Mouse (Mus musculus) kidney, postnatal 0 days (tissue): Measurements from ENCODE around the gene Dr1. TPM values are rescaled to one million over a fixed set of nuclear protein-coding genes. Genes with fewer than 3 reads are reported as not detected.

ENCODE experiments used
- ATAC-seq: fragments of 200-750 bp; cut with Nextera tagmentation; replicated peaks from 2 replicates; pipeline ENCODE4 v1.8.0; 2017; ENCODE audit warnings: low read depth, moderate number of reproducible peaks, moderate TSS enrichment, moderate library complexity; ENCODE audit not compliant: low FRiP score
- DNase-seq: peaks from one replicate; pipeline ENCODE4 v3.0.0-alpha.2; 2016; ENCODE audit warnings: low spot score
- H3K27ac ChIP-seq: fragments of 300-500 bp; sonication (generic); 2 replicates; pipeline ENCODE4 v1.5.1; 2014; ENCODE audit warnings: mild to moderate bottlenecking
- H3K27me3 ChIP-seq: fragments of 300-500 bp; sonication (generic); 2 replicates; pipeline ENCODE4 v1.6.1; 2014; ENCODE audit warnings: low read length, mixed read lengths; ENCODE audit not compliant: insufficient read depth
- H3K36me3 ChIP-seq: fragments of 300-500 bp; sonication (generic); 2 replicates; pipeline ENCODE4 v1.6.1; 2014; ENCODE audit warnings: low read length, mixed read lengths; ENCODE audit not compliant: insufficient read depth
- H3K4me1 ChIP-seq: fragments of 300-500 bp; sonication (generic); replicated peaks from 2 replicates; pipeline ENCODE4 v1.6.1; 2014; ENCODE audit warnings: antibody characterized with exemption, low read length, mixed read lengths; ENCODE audit not compliant: insufficient read depth
- H3K4me2 ChIP-seq: fragments of 300-500 bp; sonication (generic); 2 replicates; pipeline ENCODE4 v1.6.1; 2014; ENCODE audit warnings: mild to moderate bottlenecking, low read length, moderate library complexity, mixed read lengths
- H3K4me3 ChIP-seq: fragments of 300-500 bp; sonication (generic); replicated peaks from 2 replicates; pipeline ENCODE4 v1.5.1; 2014; ENCODE audit warnings: low read depth, low read length
- H3K9ac ChIP-seq: fragments of 300-500 bp; sonication (generic); 2 replicates; pipeline ENCODE4 v1.6.1; 2014; ENCODE audit warnings: low read depth, low read length
- H3K9me3 ChIP-seq: fragments of 300-500 bp; sonication (generic); replicated peaks from 2 replicates; pipeline ENCODE4 v1.6.1; 2016; ENCODE audit warnings: low read length, inconsistent platforms, mixed read lengths
- CTCF ChIP-seq: IDR thresholded peaks from 2 replicates; pipeline ENCODE4 v1.5.1; 2016; ENCODE audit warnings: antibody characterized with exemption, low read depth, mild to moderate bottlenecking, moderate library complexity
- WGBS: fragments of 180-500 bp; shearing (Covaris S2); extraction: QIAGEN DNeasy Blood & Tissue Kit; methylation state at CpG from one replicate; pipeline ENCODE4 v1.1.7; 2014; 5-methylcytosine and 5-hydroxymethylcytosine counted together
- polyA plus RNA-seq: library from polyadenylated mRNA; unstranded; fragments of >200 nt; fragmentation: Nextera tagmentation; extraction: Ambion mirVana; gene quantifications from 2 replicates; pipeline ENCODE4 v1.2.1, GENCODE M21; 2015

Gene Dr1
- 42.8 and 44.8 TPM in 2 replicates for polyA plus RNA-seq

- Histone ChIP-seq H3K4me3 (peak within 1 kb of the TSS; percentile 92), H3K4me2 (peak within 1 kb of the TSS; percentile 87), H3K36me3 (no peaks in the 10 kb centered on the region), H3K27ac (peak within 1 kb of the TSS; percentile 95), H3K4me1 (0 out of 2 replicates have a peak, but pooled peaks cover 9% of the 10 kb centered on the region), H3K27me3 (no peaks in the 10 kb centered on the region), H3K9me3 (no peaks in the 10 kb centered on the region), H3K9ac (peak within 1 kb of the TSS; percentile 88)
- ATAC-seq (peak; percentile 97), DNase-seq (peak; percentile 95)
- no peak for TF ChIP-seq CTCF
- 2% methylated on average over 51 of the region's 55 CpGs for WGBS
These were observed at the start of gene Dr1 for GRCm38 (mm10) chr5:108268127-108269062. TSS of gene Dr1 (plus strand) at chr5:108268897.

DNA sequence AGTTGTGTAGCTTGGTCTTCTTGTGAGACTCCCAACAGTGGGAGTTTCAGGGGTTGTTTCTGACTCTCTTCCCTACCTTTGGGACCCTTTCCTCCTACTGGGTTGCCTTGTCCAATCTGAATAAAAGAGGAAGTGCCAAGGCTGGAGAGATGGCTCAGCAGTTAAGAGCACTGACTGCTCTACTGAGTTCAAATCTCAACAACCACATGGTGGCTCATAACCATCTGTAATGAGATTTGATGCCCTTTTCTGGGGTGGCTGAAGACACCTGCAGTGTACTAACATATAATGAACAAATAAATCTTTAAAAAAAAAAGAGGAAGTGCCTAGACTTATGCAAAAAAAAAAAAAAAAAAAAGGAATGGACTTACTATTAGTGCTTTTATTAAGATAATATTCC is 44.6 kb upstream of the Dr1 start:
- Histone ChIP-seq H3K4me2 (no peak overlapping the region), H3K9ac (no peak overlapping the region), H3K36me3 (no peaks in the 10 kb centered on the region), H3K27ac (no peak overlapping the region), H3K4me1 (no peaks in the 10 kb centered on the region), H3K27me3 (no peaks in the 10 kb centered on the region), H3K4me3 (no peak overlapping the region), H3K9me3 (no peaks in the 10 kb centered on the region)
- no peak for TF ChIP-seq CTCF
- ATAC-seq (no peak), DNase-seq (no peak)

GRCm38 (mm10) chr5:108226159-108226558 is 42.5 kb upstream of the Dr1 start:
- DNase-seq (no peak), ATAC-seq (no peak)
- Histone ChIP-seq H3K4me3 (no peak overlapping the region), H3K27me3 (no peaks in the 10 kb centered on the region), H3K36me3 (no peaks in the 10 kb centered on the region), H3K4me2 (no peak overlapping the region), H3K27ac (no peak overlapping the region), H3K9me3 (no peaks in the 10 kb centered on the region), H3K4me1 (no peaks in the 10 kb centered on the region), H3K9ac (no peak overlapping the region)
- no peak for TF ChIP-seq CTCF

DNA sequence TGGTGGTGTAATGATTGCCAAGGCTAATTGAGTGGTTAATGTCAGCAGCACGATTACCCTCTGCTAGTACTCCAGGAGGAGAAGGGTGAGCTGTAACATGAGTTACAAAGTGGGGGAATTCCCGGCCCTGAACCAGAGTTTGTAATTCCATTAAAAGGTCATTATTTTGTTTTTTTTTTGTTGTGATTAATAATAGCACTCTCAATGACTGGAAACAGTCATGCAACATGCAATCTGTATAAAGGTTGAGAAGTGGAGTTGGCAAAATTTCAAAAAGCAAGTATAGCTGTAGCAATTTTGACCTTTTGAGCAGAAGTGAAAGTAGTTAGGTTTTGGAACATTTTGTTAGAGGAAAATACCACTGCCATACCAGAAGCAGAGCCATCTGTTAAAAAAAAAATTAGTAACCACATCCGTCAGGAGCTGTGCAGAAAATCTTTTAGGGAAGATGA is 22.4 kb upstream of the Dr1 start:
- H3K9ac ChIP-seq = no peak overlapping the region
- ATAC-seq (no peak), DNase-seq (peak; percentile 27)
- WGBS = 31% methylated on average over 3 of the region's 3 CpGs
- no peak overlapping the region for H3K4me3 ChIP-seq
- H3K4me2 ChIP-seq = no peak overlapping the region
- no peaks in the 10 kb centered on the region for H3K36me3 ChIP-seq
- H3K4me1 ChIP-seq = no peaks in the 10 kb centered on the region
- no peak overlapping the region for H3K27ac ChIP-seq
- no peak for TF ChIP-seq CTCF
- H3K27me3 ChIP-seq = no peaks in the 10 kb centered on the region
- H3K9me3 ChIP-seq = no peaks in the 10 kb centered on the region

- Histone ChIP-seq H3K9ac (no peak overlapping the region), H3K4me3 (no peak overlapping the region), H3K9me3 (no peaks in the 10 kb centered on the region), H3K4me1 (no peaks in the 10 kb centered on the region), H3K27ac (no peak overlapping the region), H3K27me3 (no peaks in the 10 kb centered on the region), H3K36me3 (no peaks in the 10 kb centered on the region), H3K4me2 (no peak overlapping the region)
- ATAC-seq = no peak
- DNase-seq = no peak
- TF ChIP-seq CTCF = no peak
- WGBS = 57% methylated on average over 2 of the region's 2 CpGs
These were observed 18.7 kb upstream of the Dr1 start for GRCm38 (mm10) chr5:108250033-108250432.

GRCm38 (mm10) chr5:108255259-108255658 is 13.4 kb upstream of the Dr1 start:
- Histone ChIP-seq H3K9me3 (no peaks in the 10 kb centered on the region), H3K4me3 (no peak overlapping the region), H3K27me3 (no peaks in the 10 kb centered on the region), H3K4me1 (no peaks in the 10 kb centered on the region), H3K27ac (no peak overlapping the region), H3K9ac (no peak overlapping the region), H3K4me2 (no peak overlapping the region), H3K36me3 (no peaks in the 10 kb centered on the region)
- DNase-seq (no peak), ATAC-seq (no peak)
- 54% methylated on average over 5 of the region's 5 CpGs for WGBS
- TF ChIP-seq CTCF = no peak
